Mouse (Mus musculus): ENCODE measurements around the gene Adck1.

DNA sequence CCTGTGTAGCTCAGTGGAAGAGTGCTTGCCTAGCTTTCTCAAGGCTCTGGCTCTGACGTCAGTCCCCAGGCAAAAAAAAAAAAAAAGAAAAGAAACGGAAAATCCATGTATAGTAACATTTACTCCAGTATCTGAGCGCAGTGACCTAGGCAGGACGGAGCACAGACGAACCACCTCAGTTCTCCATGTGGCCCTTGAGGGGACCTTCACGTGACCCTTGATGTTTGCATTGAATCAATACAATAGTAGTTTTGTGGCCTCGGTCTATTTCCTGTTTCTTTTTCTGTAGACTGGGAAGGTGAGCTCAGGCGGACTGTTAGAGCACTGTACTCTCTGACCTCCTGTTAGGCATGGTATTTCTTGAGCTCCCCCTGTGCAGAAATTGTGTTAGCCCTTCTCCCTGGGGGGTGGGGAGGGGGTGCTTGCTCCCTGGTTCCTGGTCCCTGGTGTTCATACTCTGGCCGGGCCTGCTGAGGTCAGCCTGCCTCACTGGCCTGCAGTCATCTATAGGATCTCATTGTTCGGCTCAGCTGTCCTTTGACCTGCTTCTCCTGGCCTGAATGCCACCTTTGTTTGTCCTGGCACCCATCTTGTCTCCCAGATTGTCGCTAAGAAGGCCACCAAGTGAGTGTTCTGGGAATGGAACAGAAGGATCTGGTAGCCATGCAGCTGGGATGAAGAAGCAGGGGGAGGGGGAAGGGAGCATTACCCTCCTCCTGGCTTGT, 48.1 kb downstream of the Adck1 start:
- TF ChIP-seq CTCF (IDR thresholded peaks at IDR 0.05; ENCODE audit: insufficient read depth, low read length) (no peak), POLR2A (IDR thresholded peaks at IDR 0.05; ENCODE audit: borderline replicate concordance, extremely low read depth, low read depth, low read length) (no peak)

Measured in lung, adult 2 months (tissue).